Mouse (Mus musculus): Measurements from ENCODE around the gene Tac4. TPM values are rescaled to one million over a fixed set of nuclear protein-coding genes. Genes with fewer than 3 reads are reported as not detected.

The Tac4 gene
- total and polyA plus RNA-seq, 2 experiments from 2014 or later, result not detected

GRCm38 (mm10) chr11:95224124-95224893, 37.0 kb upstream of the Tac4 start:
- 0 out of 2 replicates have a peak, but pooled peaks have one; percentile 23 for ATAC-seq (ENCODE audit: low FRiP score)
- Histone ChIP-seq H3K27me3 (ENCODE audit: insufficient read depth, low read length) (no peaks in the 10 kb centered on the region; the same call in 1 of the 2 replicates), H3K27ac (ENCODE audit: low read depth, low read length) (no peak overlapping the region), H3K4me3 (ENCODE audit: low read depth, low read length) (peak overlapping the region; percentile 37; the same call in 1 of the 2 replicates), H3K36me3 (ENCODE audit: insufficient read depth, low read length) (no peaks in the 10 kb centered on the region), H3K9ac (replicated peaks; ENCODE audit: low read length, poor library complexity, severe bottlenecking) (peak overlapping the region; percentile 48; the same call in 1 of the 2 replicates), H3K4me1 (ENCODE audit: insufficient read depth, low read length) (0 out of 2 replicates have a peak, but pooled peaks cover 8% of the 10 kb centered on the region), H3K9me3 (ENCODE audit: low read length) (no peaks in the 10 kb centered on the region), H3K4me2 (ENCODE audit: low read depth, low read length, poor library complexity, severe bottlenecking) (peak overlapping the region; percentile 83)
- WGBS, result 26% methylated on average over 15 of the region's 15 CpGs
- TF ChIP-seq CTCF (IDR thresholded peaks at IDR 0.05), result no peak
- no peak for DNase-seq (ENCODE audit: low spot score)

GRCm38 (mm10) chr11:95225448-95225847, 35.9 kb upstream of the Tac4 start:
- Histone ChIP-seq H3K27ac (ENCODE audit: low read depth, low read length) (no peak overlapping the region), H3K27me3 (ENCODE audit: insufficient read depth, low read length) (no peaks in the 10 kb centered on the region; the same call in 1 of the 2 replicates), H3K4me3 (ENCODE audit: low read depth, low read length) (no peak overlapping the region), H3K4me1 (ENCODE audit: insufficient read depth, low read length) (0 out of 2 replicates have a peak, but pooled peaks cover 8% of the 10 kb centered on the region), H3K4me2 (ENCODE audit: low read depth, low read length, poor library complexity, severe bottlenecking) (no peak overlapping the region), H3K9ac (replicated peaks; ENCODE audit: low read length, poor library complexity, severe bottlenecking) (no peak overlapping the region), H3K9me3 (ENCODE audit: low read length) (no peaks in the 10 kb centered on the region), H3K36me3 (ENCODE audit: insufficient read depth, low read length) (no peaks in the 10 kb centered on the region)
- DNase-seq (ENCODE audit: low spot score) (no peak), ATAC-seq (ENCODE audit: low FRiP score) (no peak)
- no peak for TF ChIP-seq CTCF (IDR thresholded peaks at IDR 0.05)
- WGBS, result 25% methylated on average over 7 of the region's 7 CpGs

- WGBS, result 62% methylated on average over 5 of the region's 5 CpGs
These were observed 33.9 kb upstream of the Tac4 start for GRCm38 (mm10) chr11:95227467-95227866.

GRCm38 (mm10) chr11:95231688-95232328, 29.5 kb upstream of the Tac4 start:
- Histone ChIP-seq H3K36me3 (ENCODE audit: insufficient read depth, low read length) (no peaks in the 10 kb centered on the region), H3K27me3 (ENCODE audit: insufficient read depth, low read length) (0 out of 2 replicates have a peak, but pooled peaks cover 4% of the 10 kb centered on the region), H3K9me3 (ENCODE audit: low read length) (no peaks in the 10 kb centered on the region), H3K9ac (replicated peaks; ENCODE audit: low read length, poor library complexity, severe bottlenecking) (0 out of 2 replicates have a peak overlapping the region, but pooled peaks have one; percentile 39), H3K4me1 (ENCODE audit: insufficient read depth, low read length) (no peaks in the 10 kb centered on the region), H3K4me2 (ENCODE audit: low read depth, low read length, poor library complexity, severe bottlenecking) (peak overlapping the region; percentile 42), H3K27ac (ENCODE audit: low read depth, low read length) (no peak overlapping the region), H3K4me3 (ENCODE audit: low read depth, low read length) (0 out of 2 replicates have a peak overlapping the region, but pooled peaks have one; percentile 14)
- WGBS, result 13% methylated on average over 21 of the region's 24 CpGs
- DNase-seq (ENCODE audit: low spot score), result peak; percentile 65
- peak; percentile 83 for TF ChIP-seq CTCF (IDR thresholded peaks at IDR 0.05)
- peak; percentile 47; the same call in 1 of the 2 replicates for ATAC-seq (ENCODE audit: low FRiP score)

More at GRCm38 (mm10) chr11:95227467-95227866, 33.9 kb upstream of the Tac4 start:
- Histone ChIP-seq H3K9ac (replicated peaks; ENCODE audit: low read length, poor library complexity, severe bottlenecking) (no peak overlapping the region), H3K4me2 (ENCODE audit: low read depth, low read length, poor library complexity, severe bottlenecking) (no peak overlapping the region), H3K27ac (ENCODE audit: low read depth, low read length) (no peak overlapping the region), H3K9me3 (ENCODE audit: low read length) (no peaks in the 10 kb centered on the region), H3K36me3 (ENCODE audit: insufficient read depth, low read length) (no peaks in the 10 kb centered on the region), H3K27me3 (ENCODE audit: insufficient read depth, low read length) (peaks cover 4% of the 10 kb centered on the region; the same call in 1 of the 2 replicates), H3K4me1 (ENCODE audit: insufficient read depth, low read length) (0 out of 2 replicates have a peak, but pooled peaks cover 8% of the 10 kb centered on the region), H3K4me3 (ENCODE audit: low read depth, low read length) (no peak overlapping the region)
- ATAC-seq (ENCODE audit: low FRiP score) (no peak), DNase-seq (ENCODE audit: low spot score) (no peak)
- no peak for TF ChIP-seq CTCF (IDR thresholded peaks at IDR 0.05)

GRCm38 (mm10) chr11:95232329-95232696, 29.0 kb upstream of the Tac4 start:
- TF ChIP-seq CTCF (IDR thresholded peaks at IDR 0.05), result no peak
- Histone ChIP-seq H3K9ac (replicated peaks; ENCODE audit: low read length, poor library complexity, severe bottlenecking) (no peak overlapping the region), H3K9me3 (ENCODE audit: low read length) (no peaks in the 10 kb centered on the region), H3K4me3 (ENCODE audit: low read depth, low read length) (no peak overlapping the region), H3K27me3 (ENCODE audit: insufficient read depth, low read length) (0 out of 2 replicates have a peak, but pooled peaks cover 4% of the 10 kb centered on the region), H3K36me3 (ENCODE audit: insufficient read depth, low read length) (no peaks in the 10 kb centered on the region), H3K27ac (ENCODE audit: low read depth, low read length) (no peak overlapping the region), H3K4me2 (ENCODE audit: low read depth, low read length, poor library complexity, severe bottlenecking) (peak overlapping the region; percentile 42; the same call in 1 of the 2 replicates), H3K4me1 (ENCODE audit: insufficient read depth, low read length) (no peaks in the 10 kb centered on the region)
- ATAC-seq (ENCODE audit: low FRiP score) (0 out of 2 replicates have a peak, but pooled peaks have one; percentile 16), DNase-seq (ENCODE audit: low spot score) (no peak)
- 47% methylated on average over 6 of the region's 6 CpGs for WGBS

All from midbrain, postnatal 0 days (tissue).